In genomic region chr1:20673351-20673750, GRCm38 (mm10) we compare ENCODE assay signal across 27 mouse cellular contexts. TPM values are rescaled to one million over a fixed set of nuclear protein-coding genes. Genes with fewer than 3 reads are reported as not detected.
DNase-seq lines count a peak whose midpoint lies in the region; ATAC-seq and TF ChIP-seq lines count a peak whose summit lies in the region.
"Had no signal": no experiment of that assay in that cellular context is flagged by ENCODE, and none has a peak within 500 bp of the region (broad histone marks: within the 10 kb centered on the region; RNA-seq: fewer than 3 reads in every experiment).

No protein-coding gene starts in this region.

- no peak overlapping the region for H3K4me2 ChIP-seq in embryonic facial prominence, embryonic 14.5 days (ENCODE audit: low read depth, low read length)
- H3K4me2 ChIP-seq in myocyte (ENCODE audit: low read depth) = peak overlapping the region; percentile 61

- no peak overlapping the region for H3ac ChIP-seq in myocyte (ENCODE audit: control insufficient read depth, insufficient read length)

- WGBS in embryonic facial prominence, embryonic 14.5 days = 51% methylated on average over 2 of the region's 2 CpGs
- 62% methylated on average over 2 of the region's 2 CpGs for WGBS in embryonic facial prominence, embryonic 10.5 days

- no peak overlapping the region for H3K9ac ChIP-seq in embryonic facial prominence, embryonic 14.5 days (ENCODE audit: low read depth, low read length)

- TF ChIP-seq POLR2A in myocyte (IDR thresholded peaks at IDR 0.05; ENCODE audit: insufficient read length, low read depth) = no peak

- H3K27me3 ChIP-seq in embryonic facial prominence, embryonic 14.5 days (replicated peaks; ENCODE audit: control insufficient read depth, insufficient read depth, low read length) = no peaks in the 10 kb centered on the region
- H3K27me3 ChIP-seq in embryonic facial prominence, embryonic 10.5 days (replicated peaks; ENCODE audit: low read depth, poor library complexity, severe bottlenecking) = no peaks in the 10 kb centered on the region
- no peaks in the 10 kb centered on the region for H3K27me3 ChIP-seq in myocyte (ENCODE audit: control insufficient read depth, insufficient read depth, insufficient read length)
- H3K27me3 ChIP-seq: CH12.LX, Patski had no signal

- no peaks in the 10 kb centered on the region for H3K36me3 ChIP-seq in embryonic facial prominence, embryonic 14.5 days (ENCODE audit: control insufficient read depth, insufficient read depth, low read length)
- no peaks in the 10 kb centered on the region for H3K36me3 ChIP-seq in embryonic facial prominence, embryonic 10.5 days (replicated peaks)
- H3K36me3 ChIP-seq in myocyte (ENCODE audit: control insufficient read depth, insufficient read depth) = peaks cover 7% of the 10 kb centered on the region
- H3K36me3 ChIP-seq: G1E had no signal

- H3K27ac ChIP-seq in embryonic facial prominence, embryonic 14.5 days (replicated peaks; ENCODE audit: low read depth, low read length) = no peak overlapping the region
- no peak overlapping the region for H3K27ac ChIP-seq in embryonic facial prominence, embryonic 10.5 days (replicated peaks)
- peak overlapping the region; percentile 83 for H3K27ac ChIP-seq in gastrocnemius, adult 2 months

- H3K4me3 ChIP-seq in embryonic facial prominence, embryonic 14.5 days (ENCODE audit: low read depth, low read length) = 0 out of 2 replicates have a peak overlapping the region, but pooled peaks have one; percentile 14
- H3K4me3 ChIP-seq in embryonic facial prominence, embryonic 10.5 days = no peak overlapping the region
- H3K4me3 ChIP-seq in gastrocnemius, adult 2 months = peak overlapping the region; percentile 66
- H3K4me3 ChIP-seq in myocyte = peak overlapping the region; percentile 97

- no peaks in the 10 kb centered on the region for H3K4me1 ChIP-seq in embryonic facial prominence, embryonic 14.5 days (ENCODE audit: control insufficient read depth, insufficient read depth, low read length)
- H3K4me1 ChIP-seq in embryonic facial prominence, embryonic 10.5 days = 0 out of 2 replicates have a peak, but pooled peaks cover 5% of the 10 kb centered on the region

- TF ChIP-seq CTCF in gastrocnemius, adult 2 months (IDR thresholded peaks at IDR 0.05) = no peak

- no peak for DNase-seq in embryonic facial prominence, embryonic 14.5 days (ENCODE audit: low spot score)
- no peak for DNase-seq in embryonic facial prominence, embryonic 10.5 days (ENCODE audit: low spot score)
- DNase-seq in gastrocnemius, adult 2 months = no peak
- no peak for DNase-seq in gastrocnemius, postnatal 10 days
- DNase-seq in natural killer cell, adult 2 months (ENCODE audit: low spot score in 2 of 2) = no peak
- DNase-seq: adrenal gland, adult 2 months; adrenal gland, adult 8-10 months; adrenal gland, postnatal 10 days; adrenal gland, postnatal 14 days; adrenal gland, postnatal 25 days; adrenal gland, postnatal 36 days; B cell, adult 2 months; cerebellum, adult 11 months; cerebellum, adult 11-12 months; cerebellum, adult 18-20 months had no signal

- H3K9me3 ChIP-seq in embryonic facial prominence, embryonic 14.5 days (ENCODE audit: control insufficient read depth, low read length) = no peaks in the 10 kb centered on the region
- H3K9me3 ChIP-seq in embryonic facial prominence, embryonic 10.5 days = no peaks in the 10 kb centered on the region
- H3K9me3 ChIP-seq: G1E had no signal

- intact Hi-C loops in gastrocnemius, adult 2 months (cut with DNase I) = no loop called here

- ATAC-seq in embryonic facial prominence, embryonic 14.5 days (ENCODE audit: low read depth) = no peak
- ATAC-seq: activated CD4-positive, CD25-positive, alpha-beta regulatory T cell, adult 4 months; CD4-positive, CD25-positive, alpha-beta regulatory T cell, adult 4 months had no signal

- H3K79me2 ChIP-seq in myocyte (ENCODE audit: control insufficient read depth, insufficient read depth) = peaks cover 23% of the 10 kb centered on the region

TF ChIP-seq in myocyte, 11 proteins besides CTCF, POLR2A, EP300 and RAD21:
- TF ChIP-seq MYOD1 (IDR thresholded peaks at IDR 0.05; ENCODE audit: control insufficient read depth in 1 of 3, insufficient read length in 2 of 3, low read depth in 2 of 3) = no peak
- TF ChIP-seq CEBPB (IDR thresholded peaks at IDR 0.05; ENCODE audit: insufficient read depth, poor library complexity, severe bottlenecking) = no peak
- TF ChIP-seq POLR2AphosphoS2 (IDR thresholded peaks at IDR 0.05; ENCODE audit: insufficient read length, low read depth) = peak; percentile 92
- no peak for TF ChIP-seq USF1 (IDR thresholded peaks at IDR 0.05; ENCODE audit: low read depth)
TF ChIP-seq in myocyte: peak in this region for 1.

RNA-seq across cellular contexts. Expression of gene Pkhd1, which starts 55.5 kb away (rescaled TPM):
- polyA plus RNA-seq in embryonic facial prominence, embryonic 14.5 days (2014; fragmentation: Nextera tagmentation; extraction: Ambion mirVana) = 0.20 and 0.38 TPM in 2 replicates
- 0.01 TPM in 2 replicates for polyA plus RNA-seq in embryonic facial prominence, embryonic 10.5 days (2016; fragmentation: Nextera tagmentation; extraction: Ambion mirVana)
- under 1 TPM in 1 of 2 experiments, not detected in 1; 0.06 TPM for total RNA-seq in gastrocnemius, adult 2 months (2021)
- total RNA-seq in gastrocnemius, postnatal 10 days (2021) = under 1 TPM; 0.16 to 0.41 TPM
- 1.1 TPM for polyA plus RNA-seq in myocyte (2012; fragmentation: generic; extraction: Trizol)
- total RNA-seq: CH12.LX, MEL had no signal
- polyA plus RNA-seq: adrenal gland, adult 2 months; C2C12; CD4-positive, CD25-positive, alpha-beta regulatory T cell, adult 4 months; G1E had no signal

RNA-seq across cellular contexts. Expression of gene Il17a, which starts 57.4 kb away (rescaled TPM):
- polyA plus RNA-seq in embryonic facial prominence, embryonic 14.5 days (2014; fragmentation: Nextera tagmentation; extraction: Ambion mirVana) = not detected in 2 replicates
- polyA plus RNA-seq in embryonic facial prominence, embryonic 10.5 days (2016; fragmentation: Nextera tagmentation; extraction: Ambion mirVana) = not detected in 2 replicates
- total RNA-seq in gastrocnemius, adult 2 months (2021) = not detected
- not detected for total RNA-seq in gastrocnemius, postnatal 10 days (2021)
- not detected for polyA plus RNA-seq in myocyte (2012; fragmentation: generic; extraction: Trizol)
- total RNA-seq: adrenal gland, adult 18-20 months; adrenal gland, adult 2 months; adrenal gland, adult 8-10 months; adrenal gland, postnatal 10 days; adrenal gland, postnatal 14 days; adrenal gland, postnatal 25 days; adrenal gland, postnatal 36 days; adrenal gland, postnatal 4 days; ES-E14; G1E; MEL had no signal
- polyA plus RNA-seq: activated CD4-positive, CD25-positive, alpha-beta regulatory T cell, adult 4 months; adrenal gland, adult 2 months; brain, embryonic 14.5 days; C2C12; CD4-positive, CD25-positive, alpha-beta regulatory T cell, adult 4 months; G1E; Patski had no signal
